Mouse (Mus musculus) mesoderm, embryonic 11.5 days (tissue): Measurements from ENCODE around the gene Cacna1i.

Experiments used
- DNase-seq: peaks from one replicate; pipeline ENCODE4 v3.0.0-alpha.2; 2012; ENCODE audit warnings: low read depth, low spot score

Gene Cacna1i

DNA sequence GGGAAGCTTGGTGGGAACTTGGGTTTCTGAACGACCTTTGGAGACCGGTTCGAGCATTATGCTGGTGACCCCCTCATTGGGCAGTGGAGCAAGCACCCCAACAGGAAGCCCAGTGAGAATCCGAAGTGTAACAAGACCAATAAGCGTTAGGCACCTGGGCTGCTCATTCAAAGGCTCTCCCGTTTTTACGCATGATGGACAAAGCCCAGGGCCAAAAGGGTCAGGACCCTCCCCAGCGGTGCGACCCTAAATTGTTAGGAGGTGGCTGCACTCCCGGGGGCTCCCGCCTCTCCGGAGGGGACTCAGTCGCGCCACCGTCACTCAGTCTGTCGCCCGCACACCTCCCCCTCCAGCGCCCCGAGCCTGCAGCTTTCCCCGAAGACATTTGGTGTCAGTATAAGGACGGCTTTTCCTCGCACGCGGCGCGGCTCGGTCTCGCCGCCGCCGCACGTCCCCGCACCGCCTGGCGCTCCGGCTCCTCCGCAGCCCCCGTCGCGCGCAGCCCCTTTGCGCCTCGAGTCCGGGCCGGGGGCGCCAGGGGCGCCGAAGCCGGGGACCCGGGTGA lies at the start of gene Cacna1i:
Cacna1i (plus strand) TSS at position 388 of the 565 bp plus-strand sequence.
- DNase-seq: no peak

DNA sequence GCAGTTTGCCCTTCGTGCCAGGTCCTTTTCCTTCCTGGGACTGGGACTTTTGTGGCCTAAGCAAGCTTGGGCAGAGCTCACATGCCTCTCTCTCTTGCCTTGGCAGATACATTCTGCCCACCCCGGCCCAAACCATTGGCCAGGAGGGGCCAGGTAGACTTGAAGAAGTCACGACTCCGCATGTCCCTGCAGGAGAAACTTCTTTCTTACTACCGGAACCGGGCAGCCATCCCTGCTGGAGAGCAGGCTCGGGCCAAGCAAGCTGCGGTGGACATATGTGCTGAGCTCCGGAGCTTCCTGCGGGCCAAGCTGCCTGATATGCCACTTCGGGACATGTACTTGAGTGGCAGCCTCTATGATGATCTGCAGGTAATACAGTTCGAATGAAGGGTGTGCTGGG lies 38.9 kb upstream of the Cacna1i start:
- DNase-seq: no peak

DNA sequence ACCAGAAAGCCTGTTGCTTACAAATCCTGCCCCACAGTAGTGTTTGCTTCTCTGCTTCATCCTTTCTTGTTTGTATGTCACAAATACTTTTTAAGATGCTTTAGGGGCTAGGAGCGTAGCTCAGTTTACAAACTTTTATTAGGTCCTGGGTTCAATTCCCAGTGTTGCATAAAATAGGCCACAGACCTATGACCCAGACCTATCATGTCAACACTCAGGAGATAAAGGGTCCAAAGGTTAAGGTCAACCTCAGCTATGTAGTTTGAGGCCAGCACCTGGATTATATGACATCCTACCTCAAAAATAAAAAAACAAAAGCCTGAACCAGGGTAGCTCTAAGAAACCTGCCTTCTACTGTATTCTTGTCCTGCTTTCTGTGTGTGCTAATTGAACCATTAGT lies 38.4 kb upstream of the Cacna1i start:
- no peak for DNase-seq

DNA sequence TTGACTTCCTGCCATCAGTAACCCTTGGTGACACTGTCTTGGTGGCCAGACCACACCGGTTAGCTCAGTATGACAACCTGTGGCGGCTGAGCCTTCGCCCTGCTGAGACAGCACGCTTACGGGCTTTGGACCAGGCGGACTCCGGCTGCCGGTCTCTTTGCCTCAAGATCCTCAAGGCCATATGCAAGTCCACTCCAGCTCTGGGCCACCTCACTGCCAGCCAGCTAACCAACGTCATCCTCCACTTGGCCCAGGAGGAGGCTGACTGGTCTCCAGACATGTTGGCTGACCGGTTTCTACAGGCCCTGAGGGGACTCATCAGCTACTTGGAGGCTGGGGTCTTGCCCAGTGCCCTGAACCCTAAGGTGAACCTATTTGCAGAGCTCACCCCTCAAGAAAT lies 37.4 kb upstream of the Cacna1i start:
- no peak for DNase-seq

DNA sequence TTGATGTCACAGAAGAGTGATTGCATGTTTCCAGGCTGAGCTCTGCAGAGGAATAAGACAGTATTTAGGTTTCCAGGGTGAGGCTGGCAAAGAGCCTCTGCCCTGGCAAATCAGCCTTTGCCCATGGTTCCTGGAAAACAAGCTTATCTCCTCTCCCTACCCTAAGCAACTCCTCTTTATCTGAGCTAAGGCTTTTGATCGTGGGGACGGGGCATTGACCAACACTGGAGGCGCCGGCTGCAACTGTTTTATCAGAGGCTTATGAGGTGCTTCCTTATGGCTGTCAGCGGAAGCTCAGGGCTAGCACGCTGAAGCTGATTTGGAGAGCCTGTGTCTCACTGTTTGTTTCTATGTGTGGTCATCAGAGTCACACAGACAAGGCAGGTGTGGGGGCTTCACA lies 36.5 kb upstream of the Cacna1i start:
- DNase-seq: no peak

DNA sequence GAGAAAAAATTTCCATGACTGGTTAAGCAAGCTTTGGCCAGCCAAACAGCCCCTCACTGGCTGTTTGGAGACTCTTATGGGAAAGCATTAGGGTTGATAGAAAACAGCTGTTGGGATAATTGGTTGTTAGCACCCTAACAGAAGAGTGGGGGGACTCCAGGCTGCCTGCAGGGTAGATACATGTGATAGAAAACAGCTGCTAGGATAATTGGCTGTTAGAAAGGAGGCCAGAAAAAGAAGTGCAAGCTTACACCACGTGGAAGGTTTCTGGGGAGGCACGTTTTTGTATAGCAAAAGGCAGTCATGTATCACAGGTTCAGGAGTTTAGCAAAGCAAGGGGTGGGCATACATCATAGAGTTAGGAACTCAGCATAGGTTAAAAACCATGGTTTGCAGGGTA lies 33.5 kb upstream of the Cacna1i start:
- no peak for DNase-seq

DNA sequence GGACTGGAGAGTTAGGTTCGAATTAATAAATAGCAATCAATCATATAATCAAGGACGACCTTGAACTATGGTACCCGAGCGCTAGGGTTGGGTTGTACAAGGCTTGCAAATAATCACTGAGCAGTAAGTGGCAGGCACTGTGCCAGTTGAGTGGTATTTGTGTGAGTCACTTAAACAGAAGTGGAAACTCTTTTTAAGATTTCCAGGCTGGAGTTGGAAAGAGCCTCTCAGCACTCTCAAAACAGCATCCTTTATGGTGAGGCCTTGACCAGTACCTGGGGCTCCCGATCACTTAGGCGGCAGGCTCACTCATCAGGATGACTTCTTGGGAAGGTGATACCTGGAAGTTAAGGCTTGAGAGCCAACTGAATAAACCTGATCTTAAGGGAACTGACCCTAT lies 32.8 kb upstream of the Cacna1i start:
- DNase-seq: no peak

DNA sequence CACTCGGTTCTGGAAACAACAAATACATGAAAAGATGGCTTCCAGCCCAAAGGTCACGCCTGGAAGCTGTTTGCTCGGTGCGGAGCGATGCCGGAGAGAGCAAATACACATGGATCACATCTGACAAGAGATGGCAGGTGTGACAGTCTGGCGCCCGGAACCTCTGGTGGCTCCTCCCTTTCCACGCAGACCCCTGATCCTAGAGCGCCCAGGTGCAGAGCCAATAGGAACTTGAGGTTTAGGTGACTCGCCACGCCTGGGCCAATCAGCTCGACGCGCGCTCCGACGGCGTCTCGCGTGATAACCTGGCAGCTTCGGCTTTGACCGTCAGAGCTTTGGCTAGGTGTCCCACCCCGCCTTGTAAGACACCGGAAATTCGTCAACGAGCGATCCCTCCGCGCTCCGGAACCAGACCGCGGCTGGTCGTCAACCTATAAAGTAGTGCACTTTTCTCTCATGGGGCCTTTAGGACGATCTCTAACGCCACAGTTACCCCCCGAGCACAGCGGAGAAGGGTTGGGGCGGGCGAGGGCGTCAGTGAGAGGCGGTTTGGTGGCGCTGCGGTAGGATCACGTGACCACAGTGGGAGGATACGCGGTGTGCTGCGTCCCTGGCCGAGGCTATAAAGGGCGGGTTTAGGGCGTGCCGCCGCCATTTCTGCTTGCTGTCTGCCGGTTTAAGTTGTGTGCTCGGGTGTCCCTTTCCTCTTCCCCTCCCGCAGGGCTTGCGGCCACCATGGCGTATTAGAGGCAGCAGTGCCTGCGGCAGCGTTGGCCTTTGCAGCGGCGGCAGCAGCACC lies 32.0 kb upstream of the Cacna1i start, which contains the start of gene Atf4:
Atf4 (plus strand) TSS at position 338 of the 799 bp plus-strand sequence.
- DNase-seq: peak; percentile 99

DNA sequence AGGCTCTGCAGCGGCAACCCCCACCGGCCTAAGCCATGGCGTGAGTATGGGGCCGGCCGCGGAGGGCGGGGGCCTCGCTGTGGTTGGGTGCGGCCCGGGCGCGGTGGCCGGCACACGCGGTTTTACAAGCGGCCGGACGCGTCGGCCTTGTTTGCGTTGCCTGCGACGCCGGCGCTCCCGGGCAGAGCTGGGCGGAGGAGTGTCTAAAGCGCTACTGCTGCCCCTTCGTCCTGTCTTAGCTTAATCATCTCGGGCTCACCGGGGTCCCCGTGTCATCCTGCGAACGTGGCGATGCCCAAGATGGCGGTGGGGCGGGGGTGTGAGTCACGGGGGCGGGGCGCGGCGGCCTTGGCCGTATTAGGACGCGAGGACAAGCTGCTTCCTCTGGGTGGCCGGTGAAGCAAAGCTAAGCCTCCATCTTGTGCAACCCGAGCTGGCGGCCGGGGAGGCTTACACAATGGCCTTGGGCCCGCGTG lies 31.4 kb upstream of the Cacna1i start:
- DNase-seq: peak; percentile 84

DNA sequence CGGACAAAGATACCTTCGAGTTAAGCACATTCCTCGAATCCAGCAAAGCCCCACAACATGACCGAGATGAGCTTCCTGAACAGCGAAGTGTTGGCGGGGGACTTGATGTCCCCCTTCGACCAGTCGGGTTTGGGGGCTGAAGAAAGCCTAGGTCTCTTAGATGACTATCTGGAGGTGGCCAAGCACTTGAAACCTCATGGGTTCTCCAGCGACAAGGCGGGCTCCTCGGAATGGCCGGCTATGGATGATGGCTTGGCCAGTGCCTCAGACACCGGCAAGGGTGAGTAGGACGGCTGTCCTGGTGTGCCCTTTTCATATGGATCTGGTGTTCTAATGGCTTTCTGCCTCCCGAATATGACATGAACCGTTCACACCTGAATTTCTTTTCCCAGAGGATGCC lies 30.8 kb upstream of the Cacna1i start:
- DNase-seq: no peak

DNA sequence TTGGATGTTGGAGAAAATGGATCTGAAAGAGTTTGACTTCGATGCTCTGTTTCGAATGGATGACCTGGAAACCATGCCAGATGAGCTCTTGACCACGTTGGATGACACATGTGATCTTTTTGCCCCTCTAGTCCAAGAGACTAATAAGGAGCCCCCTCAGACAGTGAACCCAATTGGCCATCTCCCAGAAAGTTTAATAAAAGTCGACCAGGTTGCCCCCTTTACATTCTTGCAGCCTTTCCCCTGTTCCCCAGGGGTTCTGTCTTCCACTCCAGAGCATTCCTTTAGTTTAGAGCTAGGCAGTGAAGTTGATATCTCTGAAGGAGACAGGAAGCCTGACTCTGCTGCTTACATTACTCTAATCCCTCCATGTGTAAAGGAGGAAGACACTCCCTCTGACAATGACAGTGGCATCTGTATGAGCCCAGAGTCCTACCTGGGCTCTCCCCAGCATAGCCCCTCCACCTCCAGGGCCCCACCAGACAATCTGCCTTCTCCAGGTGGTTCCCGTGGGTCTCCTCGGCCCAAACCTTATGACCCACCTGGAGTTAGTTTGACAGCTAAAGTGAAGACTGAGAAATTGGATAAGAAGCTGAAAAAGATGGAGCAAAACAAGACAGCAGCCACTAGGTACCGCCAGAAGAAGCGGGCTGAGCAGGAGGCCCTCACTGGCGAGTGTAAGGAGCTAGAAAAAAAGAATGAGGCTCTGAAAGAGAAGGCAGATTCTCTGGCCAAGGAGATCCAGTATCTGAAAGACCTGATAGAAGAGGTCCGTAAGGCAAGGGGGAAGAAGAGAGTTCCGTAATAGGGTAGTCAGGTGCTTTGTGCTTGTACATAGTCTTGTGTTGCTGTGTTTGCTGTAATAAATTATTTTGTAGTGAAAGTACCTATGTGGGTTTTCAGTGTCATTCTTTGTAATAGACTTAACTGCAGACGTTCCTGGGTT lies 30.1 kb upstream of the Cacna1i start:
- no peak for DNase-seq

DNA sequence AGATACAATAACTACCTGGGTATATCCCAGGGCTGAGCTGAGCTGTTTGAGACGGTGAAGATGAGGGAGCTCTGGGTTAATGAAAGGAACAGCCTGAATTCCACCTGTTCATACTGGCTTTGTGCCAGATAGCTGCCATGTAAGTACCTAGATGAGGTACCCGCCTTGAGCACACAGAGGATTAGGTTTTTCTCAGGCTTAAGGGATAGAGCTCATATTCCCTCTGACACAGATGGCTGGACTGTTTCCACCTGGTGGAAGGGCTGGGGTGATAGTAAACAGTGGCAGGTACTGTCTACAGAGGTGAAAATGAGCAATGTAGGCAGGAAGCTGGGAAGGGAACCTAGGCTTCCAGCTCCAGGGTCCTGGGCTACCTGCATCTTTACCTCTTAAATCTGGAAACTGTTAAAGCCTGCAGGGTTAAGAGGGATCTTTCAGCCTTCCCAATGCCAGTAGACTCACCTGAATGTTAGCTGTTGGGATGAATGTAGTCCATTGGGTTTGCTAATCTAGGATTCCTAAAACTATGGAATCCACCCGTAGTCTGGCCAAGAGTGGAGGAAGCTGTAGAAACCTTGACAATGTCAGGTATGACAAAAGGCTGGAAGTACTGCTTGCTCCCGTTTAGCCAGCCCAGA lies 29.3 kb upstream of the Cacna1i start:
- no peak for DNase-seq

DNA sequence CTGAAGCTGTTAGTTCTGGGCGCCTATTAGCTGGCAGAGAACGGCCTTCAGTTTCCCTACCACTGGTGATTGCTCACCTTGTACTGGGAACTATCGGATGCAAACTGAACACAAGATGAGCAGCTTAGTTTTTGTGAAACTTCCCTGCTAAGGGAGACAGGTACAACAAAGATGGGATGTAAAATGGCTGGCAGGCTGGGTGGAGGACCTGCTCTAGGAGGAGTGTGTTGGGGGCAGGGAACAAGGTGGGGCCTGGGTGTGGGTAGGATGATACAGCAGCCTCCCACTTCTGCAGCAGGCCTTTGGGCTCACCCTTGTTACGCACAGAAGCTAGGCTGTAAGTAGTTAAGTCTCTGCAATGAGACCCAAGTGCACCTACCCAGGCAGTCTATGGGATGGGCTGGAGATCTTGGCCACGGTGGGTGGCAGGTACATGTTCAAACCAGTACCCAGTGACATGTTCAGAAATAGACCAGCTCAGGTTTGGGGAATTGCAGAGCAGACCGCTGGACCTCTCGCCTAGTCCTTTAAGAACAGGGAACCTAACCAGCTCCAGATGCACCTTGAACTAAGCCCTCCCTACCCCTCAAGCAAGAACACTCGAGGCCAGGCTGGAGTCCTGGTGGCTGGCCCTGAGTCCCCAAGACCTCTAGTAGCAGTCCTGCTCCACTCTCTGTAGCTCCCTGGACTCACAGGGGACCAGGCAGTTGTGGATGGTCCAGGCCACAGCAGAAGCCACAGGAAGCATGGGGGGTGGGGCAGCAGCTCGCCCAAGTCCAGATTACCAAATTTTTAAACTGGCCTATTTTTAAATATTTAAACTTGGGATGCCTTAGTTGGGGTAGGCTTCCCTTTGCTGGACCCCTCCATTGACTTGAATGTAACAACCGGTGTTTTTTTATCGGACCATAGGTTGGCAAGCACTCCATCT lies 28.5 kb upstream of the Cacna1i start:
- DNase-seq: no peak

DNA sequence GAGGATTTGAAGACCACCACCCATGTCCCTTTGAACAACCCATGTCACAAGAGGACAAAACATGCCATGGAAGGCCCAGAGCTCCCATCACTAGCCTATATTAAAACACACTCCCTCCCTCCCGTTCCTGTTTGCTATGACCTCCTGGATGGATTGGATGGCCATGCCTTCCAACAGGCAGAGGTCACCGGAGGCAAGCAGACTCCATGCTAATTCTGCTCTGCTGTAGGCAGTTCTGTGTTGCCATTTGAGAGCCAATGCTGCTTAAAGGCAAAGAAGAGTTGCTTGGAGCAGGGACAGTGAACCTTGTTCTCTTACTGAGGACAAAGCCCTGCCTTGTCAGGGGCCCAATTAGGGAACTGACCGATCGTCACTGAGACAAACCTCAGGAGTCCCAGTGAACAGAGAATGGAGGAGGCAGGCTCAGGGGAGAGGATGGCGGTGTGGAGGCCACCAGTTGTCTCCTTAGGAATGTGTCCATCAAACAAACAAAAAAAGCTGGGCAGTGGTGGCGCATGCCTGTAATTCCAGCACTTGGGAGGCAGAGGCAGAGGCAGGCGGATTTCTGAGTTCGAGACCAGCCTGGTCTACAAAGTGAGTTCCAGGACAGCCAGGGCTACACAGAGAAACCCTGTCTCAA lies 27.5 kb upstream of the Cacna1i start:
- no peak for DNase-seq

DNA sequence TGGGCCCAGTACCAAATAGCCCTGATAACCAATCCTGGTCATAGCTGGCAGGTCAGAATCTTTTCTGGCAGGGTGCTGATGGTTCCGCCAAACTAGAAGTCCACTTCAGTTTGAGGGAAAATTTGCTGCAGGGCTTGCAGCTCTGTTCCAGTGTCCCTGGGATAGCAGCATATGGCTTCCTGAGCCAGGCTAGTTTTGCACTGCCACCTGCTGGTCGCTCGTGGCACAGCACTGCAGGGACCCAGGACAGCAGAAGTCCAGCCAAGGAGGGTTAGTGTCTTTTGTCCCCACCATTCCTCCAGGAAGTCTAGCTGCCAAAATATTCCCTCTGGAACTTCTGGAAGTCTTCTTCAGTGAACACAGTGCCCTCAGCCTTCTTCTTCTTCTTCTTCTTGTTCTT lies 26.4 kb upstream of the Cacna1i start:
- DNase-seq: peak; percentile 85

DNA sequence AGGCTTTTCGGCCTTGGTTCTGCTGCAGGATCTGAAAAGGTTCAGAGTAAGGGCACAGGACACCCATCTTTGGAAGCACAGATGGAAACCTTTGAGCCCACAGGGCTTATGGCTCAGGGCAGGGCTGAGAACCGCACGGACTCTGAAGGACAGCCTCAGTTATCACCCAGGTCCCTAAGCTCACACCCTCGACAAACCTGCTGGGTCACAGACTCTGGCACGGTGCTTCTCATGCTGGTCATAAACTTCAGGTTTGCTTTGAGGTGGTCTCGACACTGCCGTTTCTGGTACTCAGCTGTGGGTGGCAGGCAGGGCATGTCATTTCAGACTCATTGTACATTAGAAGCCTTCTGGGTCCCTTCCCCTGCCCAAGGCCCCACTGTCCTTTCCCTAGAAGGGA lies 25.9 kb upstream of the Cacna1i start:
- DNase-seq: no peak

DNA sequence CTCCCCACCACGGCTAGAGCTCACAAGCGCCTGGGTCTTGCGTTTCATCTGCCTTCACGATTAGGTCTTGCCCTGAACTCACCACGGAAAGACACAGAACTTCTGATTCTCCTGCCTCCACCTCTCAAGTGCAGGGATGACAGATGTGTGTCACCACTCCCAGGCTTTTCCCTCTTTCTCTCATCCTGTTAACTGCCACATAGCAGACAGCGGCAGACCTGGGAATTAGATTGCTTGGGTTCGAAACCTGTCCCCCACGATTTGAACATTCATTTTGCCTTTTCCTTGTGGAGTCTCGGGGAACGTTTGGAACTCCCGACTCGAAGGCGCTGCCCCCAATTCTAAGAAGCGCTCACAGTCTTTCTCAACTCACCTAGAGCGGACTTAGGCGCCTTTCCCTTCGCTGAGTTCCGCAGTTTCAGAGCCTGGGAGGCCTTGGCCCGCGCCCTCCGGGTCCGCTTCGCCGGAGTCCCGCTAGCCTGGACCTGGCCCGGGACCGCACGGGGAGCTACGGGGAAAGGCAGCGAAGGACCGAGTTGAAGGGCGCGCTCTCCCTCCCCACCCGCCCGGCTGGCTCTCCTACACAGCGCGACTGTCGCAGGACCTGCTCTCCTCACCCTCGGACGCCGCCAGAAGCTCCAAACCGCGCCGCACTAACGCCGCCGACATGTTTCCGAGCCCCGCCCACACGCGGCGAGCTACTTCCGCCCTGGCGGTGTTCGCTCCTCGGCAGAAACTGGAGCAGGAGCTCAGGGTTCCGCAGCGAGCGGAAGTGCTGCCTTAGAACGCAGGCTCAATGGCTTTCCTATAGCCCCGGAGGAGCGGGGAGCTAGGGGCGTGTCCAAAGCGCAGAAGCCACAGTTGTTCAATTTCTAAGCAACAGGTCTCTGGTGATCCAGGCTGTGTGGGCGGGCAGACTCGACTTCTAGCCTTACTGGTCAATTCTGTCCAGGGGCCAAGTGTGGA lies 23.1 kb upstream of the Cacna1i start, which contains the start of gene Rps19bp1:
Rps19bp1 (minus strand) TSS at position 706 of the 966 bp plus-strand sequence.
- DNase-seq: peak; percentile 95

DNA sequence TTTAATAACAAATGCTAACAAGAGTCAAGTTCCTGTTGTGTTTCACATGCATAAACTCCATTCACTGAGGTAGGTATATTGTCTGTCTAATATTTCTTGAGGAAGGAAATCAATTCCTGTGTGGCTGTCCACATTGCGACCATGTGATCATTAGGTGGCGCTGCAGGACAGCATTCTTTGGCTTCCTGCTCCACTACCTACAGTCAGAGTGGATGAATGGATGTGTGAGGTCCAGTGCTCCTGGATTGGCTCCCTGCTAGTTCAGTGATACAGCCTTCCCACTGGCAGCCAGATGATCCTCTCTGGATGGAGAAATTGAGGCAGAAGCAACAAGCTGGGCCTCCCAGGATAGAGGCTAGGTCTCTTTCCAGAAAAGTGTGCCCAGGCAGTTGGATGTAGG lies 20.8 kb upstream of the Cacna1i start:
- peak; percentile 83 for DNase-seq
